Comparison of ENCODE assay signal across 12 mouse cellular contexts in genomic region chr14:54244183-54244582, GRCm38 (mm10). TPM values are rescaled to one million over a fixed set of nuclear protein-coding genes. Genes with fewer than 3 reads are reported as not detected.
DNase-seq lines count a peak whose midpoint lies in the region; ATAC-seq lines count a peak whose summit lies in the region.
"Had no signal": no experiment of that assay in that cellular context is flagged by ENCODE, and none has a peak within 500 bp of the region (broad histone marks: within the 10 kb centered on the region; RNA-seq: fewer than 3 reads in every experiment).

No protein-coding gene starts in this region.

- H3K4me1 ChIP-seq in heart, embryonic 10.5 days: peaks cover 32% of the 10 kb centered on the region; the same call in 1 of the 2 replicates
- H3K4me1 ChIP-seq in neural tube, embryonic 11.5 days (ENCODE audit: control insufficient read depth, insufficient read depth, low read length): peaks cover 9% of the 10 kb centered on the region

- peak overlapping the region; percentile 48 for H3K27ac ChIP-seq in heart, embryonic 10.5 days
- 0 out of 2 replicates have a peak overlapping the region, but pooled peaks have one; percentile 4 for H3K27ac ChIP-seq in neural tube, embryonic 11.5 days (ENCODE audit: low read depth, low read length)
- H3K27ac ChIP-seq: gastrocnemius, adult 2 months had no signal

- ATAC-seq in neural tube, embryonic 11.5 days (ENCODE audit: insufficient read depth, low FRiP score, low TSS enrichment): peak; percentile 58; the same call in 1 of the 2 replicates

- H3K36me3 ChIP-seq in heart, embryonic 10.5 days: peaks cover 63% of the 10 kb centered on the region
- peaks cover 12% of the 10 kb centered on the region for H3K36me3 ChIP-seq in neural tube, embryonic 11.5 days (ENCODE audit: control insufficient read depth, insufficient read depth, low read length)

- no peak overlapping the region for H3K4me2 ChIP-seq in neural tube, embryonic 11.5 days (ENCODE audit: low read depth)

- no peak overlapping the region for H3K4me3 ChIP-seq in heart, embryonic 10.5 days
- H3K4me3 ChIP-seq in neural tube, embryonic 11.5 days (ENCODE audit: low read depth, low read length): no peak overlapping the region
- H3K4me3 ChIP-seq: gastrocnemius, adult 2 months had no signal

- no peaks in the 10 kb centered on the region for H3K9me3 ChIP-seq in heart, embryonic 10.5 days
- no peaks in the 10 kb centered on the region for H3K9me3 ChIP-seq in neural tube, embryonic 11.5 days (ENCODE audit: control insufficient read depth, low read length)

- no peak for DNase-seq in heart, embryonic 10.5 days (ENCODE audit: low spot score)
- DNase-seq in heart, postnatal 4 days: no peak
- no peak for DNase-seq in neural tube, embryonic 11.5 days (ENCODE audit: low spot score)
- DNase-seq in neural tube, embryonic 10.5 days (ENCODE audit: extremely low spot score, low spot score): no peak
- peak; percentile 50 for DNase-seq in mesoderm, embryonic 11.5 days (ENCODE audit: low read depth, low spot score)
- DNase-seq in ovary, postnatal 14 days (ENCODE audit: low spot score): no peak
- no peak for DNase-seq in B cell, adult 2 months
- no peak for DNase-seq in urinary bladder, adult 2 months (ENCODE audit: low spot score)
- DNase-seq: gastrocnemius, adult 2 months; right cerebral cortex, postnatal 14 days had no signal

- H3K27me3 ChIP-seq in heart, embryonic 10.5 days (ENCODE audit: insufficient read depth, poor library complexity, severe bottlenecking): no peaks in the 10 kb centered on the region
- H3K27me3 ChIP-seq in neural tube, embryonic 11.5 days (ENCODE audit: control insufficient read depth, insufficient read depth, low read length): no peaks in the 10 kb centered on the region

- no peak overlapping the region for H3K9ac ChIP-seq in neural tube, embryonic 11.5 days (ENCODE audit: low read length)

- 63% methylated on average over 3 of the region's 3 CpGs for WGBS in heart, embryonic 10.5 days
- 51% methylated on average over 3 of the region's 3 CpGs for WGBS in neural tube, embryonic 11.5 days

RNA-seq across cellular contexts. Expression of gene Dad1, which starts 9.7 kb away (rescaled TPM):
- polyA plus RNA-seq in heart, embryonic 10.5 days (2016; fragmentation: Nextera tagmentation; extraction: Ambion mirVana): 298 and 356 TPM in 2 replicates
- total RNA-seq in heart, postnatal 4 days (2021): 100 to 1,000 TPM; 132 to 145 TPM
- polyA plus RNA-seq in neural tube, embryonic 11.5 days (2014; fragmentation: Nextera tagmentation; extraction: Ambion mirVana): 274 and 286 TPM in 2 replicates
- polyA plus RNA-seq in urinary bladder, adult 2 months (2012; rRNA removed): 228 and 295 TPM in 2 replicates

RNA-seq across cellular contexts. Expression of gene Abhd4, which starts 9.8 kb away (rescaled TPM):
- 66.0 and 89.0 TPM in 2 replicates for polyA plus RNA-seq in heart, embryonic 10.5 days (2016; fragmentation: Nextera tagmentation; extraction: Ambion mirVana)
- total RNA-seq in heart, postnatal 4 days (2021): 10 to 100 TPM; 65.0 to 65.1 TPM
- 45.7 and 46.6 TPM in 2 replicates for polyA plus RNA-seq in neural tube, embryonic 11.5 days (2014; fragmentation: Nextera tagmentation; extraction: Ambion mirVana)
- 38.1 and 62.8 TPM in 2 replicates for polyA plus RNA-seq in urinary bladder, adult 2 months (2012; rRNA removed)

RNA-seq across cellular contexts. Expression of gene Olfr49, which starts 40.6 kb away (rescaled TPM):
- polyA plus RNA-seq in heart, embryonic 10.5 days (2016; fragmentation: Nextera tagmentation; extraction: Ambion mirVana): 0.08 TPM in 1 of 2 replicates, not detected in the other
- total RNA-seq in heart, postnatal 4 days (2021): not detected
- polyA plus RNA-seq in neural tube, embryonic 11.5 days (2014; fragmentation: Nextera tagmentation; extraction: Ambion mirVana): not detected in 2 replicates
- polyA plus RNA-seq in urinary bladder, adult 2 months (2012; rRNA removed): not detected in 2 replicates
- total RNA-seq: gastrocnemius, adult 2 months; left cerebral cortex, postnatal 14 days had no signal
- polyA plus RNA-seq: liver, embryonic 16.5 days had no signal
